Mouse (Mus musculus): ENCODE data around the gene Olfr907. TPM values are rescaled to one million over a fixed set of nuclear protein-coding genes. Genes with fewer than 3 reads are reported as not detected.

Olfr907 gene
- not detected for polyA plus RNA-seq (2017; shearing (Covaris generic))

DNA sequence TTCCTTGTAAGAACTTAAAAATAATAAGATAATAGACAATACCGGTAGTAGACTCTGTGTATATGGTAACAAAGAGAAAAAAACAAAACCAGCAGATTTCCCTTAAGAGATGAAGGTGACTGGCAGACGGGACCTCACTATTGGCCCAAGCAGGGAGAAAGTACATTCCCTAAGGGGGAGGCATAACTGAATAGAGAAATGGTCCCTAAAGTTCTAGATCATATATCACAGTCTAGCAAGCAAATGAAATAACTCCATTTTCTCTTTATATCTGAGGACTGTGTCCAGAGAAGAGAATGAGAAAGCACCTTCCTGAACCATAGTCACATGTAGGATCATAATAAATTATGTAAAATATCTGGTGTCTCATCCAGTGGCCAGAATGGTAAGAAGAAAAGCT lies at the start of gene Olfr907:
Gene Olfr907 (plus strand): TSS at position 301 of the 400 bp plus-strand sequence.

DNA sequence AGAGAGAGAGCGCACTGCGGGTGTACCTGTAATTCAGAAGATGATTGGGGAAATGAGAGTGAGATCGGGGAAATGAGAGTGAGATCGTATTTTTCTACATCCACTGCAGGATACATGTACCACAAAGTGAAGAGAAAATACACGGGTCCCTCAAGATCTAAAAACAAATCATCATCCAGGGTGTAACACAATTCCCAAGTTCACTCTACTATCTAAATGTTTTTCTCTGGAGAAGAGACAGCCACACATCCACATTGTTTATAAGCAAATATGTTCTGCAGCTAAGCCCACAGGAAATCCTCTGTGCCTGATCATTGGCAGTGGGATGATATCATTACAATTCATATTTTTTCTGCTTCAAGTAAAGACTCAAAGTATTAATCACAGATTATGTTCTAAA lies 48.2 kb upstream of the Olfr907 start, which contains the start of gene Olfr902:
Gene Olfr902 (plus strand): TSS at position 301 of the 400 bp plus-strand sequence.

DNA sequence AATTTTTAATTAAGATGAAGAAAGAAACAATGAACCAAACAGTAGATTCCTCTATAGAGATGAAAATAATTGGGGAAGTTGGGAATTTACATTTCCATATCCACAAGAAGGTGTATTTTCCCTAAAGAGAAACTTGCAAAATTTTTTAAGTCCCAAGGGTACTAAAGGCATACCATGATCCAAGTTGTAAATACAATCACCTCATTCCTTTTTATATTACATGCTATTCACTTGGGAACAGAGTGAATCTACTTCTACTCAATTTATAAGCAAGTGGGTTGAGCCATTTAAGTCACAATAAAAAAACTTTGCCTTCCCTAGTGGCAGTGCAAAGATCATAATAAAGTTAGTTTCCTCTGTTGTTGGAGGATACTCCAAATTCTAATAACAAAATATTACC lies 32.8 kb upstream of the Olfr907 start, which contains the start of gene Olfr904:
Gene Olfr904 (plus strand): TSS at position 301 of the 400 bp plus-strand sequence.

DNA sequence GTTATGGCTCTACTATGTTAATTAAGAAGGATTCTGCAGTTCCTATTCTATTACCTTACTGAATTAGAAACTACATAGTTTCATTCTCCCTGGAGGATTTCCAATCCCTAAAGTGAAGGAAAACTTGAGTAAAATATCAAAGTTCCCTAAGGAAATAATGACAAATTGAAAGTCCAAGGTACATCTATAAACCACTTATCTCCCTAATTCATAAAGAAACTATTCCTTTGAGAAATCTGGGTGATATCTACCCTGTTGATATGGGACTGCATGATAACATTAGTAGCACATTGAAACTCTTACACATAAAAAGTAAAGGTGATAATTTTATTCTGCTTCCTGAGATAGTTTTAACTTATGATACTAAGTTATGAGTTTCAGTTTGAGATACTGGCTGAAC lies 24.8 kb upstream of the Olfr907 start, which contains the start of gene Olfr905:
Gene Olfr905 (plus strand): TSS at position 301 of the 400 bp plus-strand sequence.

GRCm38 (mm10) chr9:38486785-38487184 lies 8.8 kb upstream of the Olfr907 start, which contains the start of gene Olfr906:
Gene Olfr906 (plus strand): TSS chr9:38487085.

DNA sequence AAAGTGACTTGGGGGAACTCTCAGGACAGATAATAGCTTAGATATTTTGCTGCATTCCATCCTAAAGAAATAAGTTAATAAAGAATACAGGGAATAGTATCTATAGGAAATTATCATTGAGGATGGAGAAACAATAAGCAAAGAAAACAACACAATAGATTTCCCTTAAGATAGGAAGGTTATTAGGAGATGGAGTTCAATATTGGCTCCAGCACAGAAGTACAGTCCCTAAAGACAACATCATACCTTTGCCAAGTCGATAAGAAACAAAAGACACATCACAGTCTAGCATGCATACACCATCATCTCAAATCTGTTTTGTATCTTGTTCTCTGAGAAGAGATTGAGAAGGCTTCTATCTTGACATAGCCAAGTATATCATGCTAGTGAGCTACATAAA lies 25.7 kb downstream of the Olfr907 start, which contains the start of gene Olfr911-ps1:
Gene Olfr911-ps1 (plus strand): TSS at position 301 of the 400 bp plus-strand sequence.

DNA sequence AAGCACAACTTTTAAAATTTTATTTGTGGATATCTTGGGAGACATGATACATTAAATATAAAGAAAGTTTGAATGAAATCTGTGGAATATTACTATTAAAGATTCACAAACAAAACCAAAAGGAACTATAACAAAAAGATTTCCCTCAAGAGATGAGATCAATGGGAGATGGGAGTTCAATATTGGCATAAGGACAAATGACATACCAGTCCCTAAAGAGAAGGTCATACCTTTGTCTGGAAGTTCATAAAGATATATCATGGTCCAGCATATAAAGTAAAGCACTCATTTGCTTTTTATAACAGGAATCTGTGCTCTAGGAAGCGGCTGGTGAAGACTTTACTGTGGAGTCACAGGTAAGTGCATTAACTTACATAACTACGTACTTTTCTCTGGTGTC lies 41.9 kb downstream of the Olfr907 start, which contains the start of gene Olfr910:
Gene Olfr910 (plus strand): TSS at position 301 of the 400 bp plus-strand sequence.

Other genes with a start within 250 kb of the Olfr907 start
- gene Olfr143, start 243.0 kb upstream of the Olfr907 start, polyA plus RNA-seq (2017; shearing (Covaris generic)) = not detected
- not detected for gene Olfr895, start 227.9 kb upstream of the Olfr907 start, polyA plus RNA-seq (2017; shearing (Covaris generic))
- gene Olfr896-ps1, start 204.7 kb upstream of the Olfr907 start, polyA plus RNA-seq (2017; shearing (Covaris generic)) = not detected
- gene Olfr25, start 166.7 kb upstream of the Olfr907 start, polyA plus RNA-seq (2017; shearing (Covaris generic)) = 0.07 TPM
- gene Olfr898, start 147.4 kb upstream of the Olfr907 start, polyA plus RNA-seq (2017; shearing (Covaris generic)) = 0.12 TPM
- gene Olfr250, start 128.9 kb upstream of the Olfr907 start, polyA plus RNA-seq (2017; shearing (Covaris generic)) = 0.06 TPM
- gene Olfr251, start 118.7 kb upstream of the Olfr907 start, polyA plus RNA-seq (2017; shearing (Covaris generic)) = 0.08 TPM
- 0.14 TPM for gene Olfr147, start 94.1 kb upstream of the Olfr907 start, polyA plus RNA-seq (2017; shearing (Covaris generic))
- not detected for gene Olfr901, start 66.3 kb upstream of the Olfr907 start, polyA plus RNA-seq (2017; shearing (Covaris generic))
- not detected for gene Olfr902, start 48.1 kb upstream of the Olfr907 start, polyA plus RNA-seq (2017; shearing (Covaris generic))
- gene Olfr904, start 32.7 kb upstream of the Olfr907 start, polyA plus RNA-seq (2017; shearing (Covaris generic)) = 0.07 TPM
- gene Olfr905, start 24.7 kb upstream of the Olfr907 start, polyA plus RNA-seq (2017; shearing (Covaris generic)) = 0.14 TPM
- not detected for gene Olfr906, start 8.7 kb upstream of the Olfr907 start, polyA plus RNA-seq (2017; shearing (Covaris generic))
- gene Olfr911-ps1, start 25.8 kb downstream of the Olfr907 start, polyA plus RNA-seq (2017; shearing (Covaris generic)) = not detected
- gene Olfr910, start 42.0 kb downstream of the Olfr907 start, polyA plus RNA-seq (2017; shearing (Covaris generic)) = not detected
- 0.08 TPM for gene Olfr912, start 84.4 kb downstream of the Olfr907 start, polyA plus RNA-seq (2017; shearing (Covaris generic))
- gene Olfr913, start 97.0 kb downstream of the Olfr907 start, polyA plus RNA-seq (2017; shearing (Covaris generic)) = not detected
- not detected for gene Olfr914, start 109.3 kb downstream of the Olfr907 start, polyA plus RNA-seq (2017; shearing (Covaris generic))
- 0.08 TPM for gene Olfr916, start 164.1 kb downstream of the Olfr907 start, polyA plus RNA-seq (2017; shearing (Covaris generic))
- gene Olfr917, start 170.0 kb downstream of the Olfr907 start, polyA plus RNA-seq (2017; shearing (Covaris generic)) = not detected
- gene Olfr918, start 178.8 kb downstream of the Olfr907 start, polyA plus RNA-seq (2017; shearing (Covaris generic)) = not detected
- not detected for gene Olfr919, start 207.9 kb downstream of the Olfr907 start, polyA plus RNA-seq (2017; shearing (Covaris generic))
- 40.3 TPM for gene Vwa5a, start 222.5 kb downstream of the Olfr907 start, polyA plus RNA-seq (2017; shearing (Covaris generic))

All from CD4-positive, CD25-positive, alpha-beta regulatory T cell (primary cell).